Mouse (Mus musculus) lung, adult 2 months (tissue): ENCODE measurements around the gene E2f6. TPM values are rescaled to one million over a fixed set of nuclear protein-coding genes. Genes with fewer than 3 reads are reported as not detected.

Experiments
- DNase-seq: peaks from one replicate; pipeline ENCODE4 v3.0.0; 2022
- H3K4me1 ChIP-seq: fragments of 200-500 bp; 2 replicates; pipeline ENCODE4 v1.6.1; 2011; ENCODE audit warnings: low read length; ENCODE audit not compliant: control insufficient read depth, insufficient read depth
- H3K4me3 ChIP-seq: fragments of 200-500 bp; replicated peaks from 2 replicates; pipeline ENCODE3; 2011; ENCODE audit warnings: low read depth, mild to moderate bottlenecking, control low read depth, low read length; ENCODE audit errors: extremely low read depth
- CTCF ChIP-seq: fragments of 200-500 bp; IDR thresholded peaks from 2 replicates; pipeline ENCODE4 v1.5.1; 2011; ENCODE audit warnings: mild to moderate bottlenecking, low read length, control low read depth; ENCODE audit not compliant: insufficient read depth
- POLR2A ChIP-seq: fragments of 200-500 bp; IDR thresholded peaks from 2 replicates; pipeline ENCODE4 v1.6.1; 2011; ENCODE audit warnings: low read depth, mild to moderate bottlenecking, control low read depth, low read length, borderline replicate concordance; ENCODE audit errors: extremely low read depth
- WGBS: fragments of 180-500 bp; shearing (Covaris S2); methylation state at CpG from one replicate; pipeline ENCODE4 v1.1.7; 2018; 5-methylcytosine and 5-hydroxymethylcytosine counted together
- polyA plus RNA-seq: library from polyadenylated mRNA; depleted of rRNA; stranded (reverse); fragments of >200 nt; gene quantifications from 2 replicates; pipeline ENCODE4 v1.2.3, GENCODE M21; 2012

E2f6 gene
- polyA plus RNA-seq, 1 experiment, result 15.1 TPM

DNA sequence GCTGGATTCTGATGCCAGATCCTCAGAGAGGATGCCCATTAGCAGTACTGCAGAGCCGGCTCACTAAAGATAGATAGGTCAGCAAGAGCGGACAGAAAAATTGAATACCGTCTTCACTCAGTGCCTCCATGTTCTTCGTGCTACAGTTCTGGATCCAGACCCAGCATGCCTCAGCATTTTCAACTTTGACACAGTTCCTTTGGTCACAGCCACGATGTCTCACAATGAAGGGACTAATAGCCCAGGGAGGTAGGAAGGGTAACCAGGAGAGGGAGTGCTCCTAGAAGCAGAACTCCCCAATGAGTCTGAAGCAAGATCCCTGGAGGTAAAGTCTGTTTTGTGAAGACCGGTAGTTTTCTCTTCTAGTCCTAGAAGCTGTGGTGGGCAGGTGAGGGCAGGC lies 57.9 kb downstream of the E2f6 start:
- DNase-seq, result no peak
- H3K4me3 ChIP-seq, result no peak overlapping the region
- peaks cover 24% of the 10 kb centered on the region for H3K4me1 ChIP-seq
- WGBS, result 82% methylated on average over 6 of the region's 6 CpGs
- TF ChIP-seq CTCF (no peak), POLR2A (no peak)

DNA sequence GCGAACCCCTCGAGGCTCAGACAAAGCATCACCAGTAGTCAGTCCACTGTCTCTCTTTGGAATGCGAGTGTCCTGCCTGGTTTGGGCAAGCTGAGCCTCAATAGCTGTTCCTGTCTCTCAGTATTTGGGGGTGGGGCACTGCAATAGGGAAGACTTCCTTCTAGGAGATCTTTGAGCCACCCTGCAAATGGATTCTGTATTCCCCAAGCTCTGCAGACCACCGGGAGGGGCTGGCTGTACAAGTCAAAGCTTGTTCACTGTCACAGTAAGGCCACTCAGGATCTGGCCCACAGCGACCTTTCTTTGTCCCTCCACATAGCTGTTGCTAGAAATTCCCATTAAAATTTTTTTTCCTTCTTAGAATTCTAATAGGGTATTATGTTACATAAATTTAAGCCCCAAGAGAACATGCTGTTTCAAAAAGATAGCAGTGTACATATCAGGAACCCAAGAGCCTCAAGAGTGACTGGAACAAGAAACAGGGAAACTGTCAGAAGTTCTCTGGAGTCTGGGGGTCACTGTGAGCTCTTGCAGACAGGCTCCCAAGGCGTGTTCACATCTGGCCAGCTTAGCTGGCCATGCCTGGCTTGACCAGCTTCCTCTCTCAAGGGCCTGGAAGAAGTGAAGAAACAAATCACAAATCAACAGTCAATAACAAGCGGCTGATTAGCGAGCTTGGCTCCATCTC lies 58.5 kb downstream of the E2f6 start:
- WGBS, result 66% methylated on average over 8 of the region's 8 CpGs
- DNase-seq, result no peak
- no peak for TF ChIP-seq CTCF
- no peak for TF ChIP-seq POLR2A
- H3K4me3 ChIP-seq, result no peak overlapping the region
- peaks cover 30% of the 10 kb centered on the region for H3K4me1 ChIP-seq

DNA sequence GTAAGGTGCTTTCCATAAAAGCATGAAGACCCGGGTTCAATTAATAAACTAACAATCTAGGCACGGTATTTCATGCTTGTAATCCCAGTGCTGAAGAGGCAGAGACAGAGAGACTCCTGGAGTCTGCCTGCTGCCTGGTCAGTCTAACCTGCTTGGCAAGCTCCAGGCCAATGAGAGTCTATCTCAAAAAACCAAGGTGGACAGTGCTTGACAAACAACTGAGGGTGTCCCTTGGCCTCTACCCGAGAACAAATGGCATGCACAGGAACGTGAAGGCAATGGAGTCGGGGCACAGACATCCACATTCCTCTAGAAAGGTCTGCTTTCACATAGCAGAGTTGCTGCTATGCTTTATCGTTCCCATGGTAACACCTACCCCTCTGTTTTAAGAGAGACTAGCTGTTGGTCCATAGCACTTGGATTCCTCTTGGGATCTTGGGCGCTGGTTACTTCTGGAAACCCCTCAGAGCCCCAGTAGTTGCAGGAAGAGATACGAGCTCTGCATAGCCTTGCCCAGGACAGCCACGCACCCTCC lies 59.2 kb downstream of the E2f6 start:
- H3K4me1 ChIP-seq, result peaks cover 35% of the 10 kb centered on the region
- H3K4me3 ChIP-seq, result no peak overlapping the region
- WGBS, result 23% methylated on average over 9 of the region's 9 CpGs
- no peak for TF ChIP-seq CTCF
- TF ChIP-seq POLR2A, result no peak
- DNase-seq, result no peak

- DNase-seq, result peak; percentile 73
- WGBS, result 17% methylated on average over 8 of the region's 8 CpGs
- TF ChIP-seq CTCF, result no peak
- peak; percentile 11; the same call in 1 of the 2 replicates for TF ChIP-seq POLR2A
These were observed 59.8 kb downstream of the E2f6 start for GRCm38 (mm10) chr12:16870405-16871068.

GRCm38 (mm10) chr12:16872006-16872405 lies 61.2 kb downstream of the E2f6 start:
- WGBS, result 85% methylated on average over 1 of the region's 1 CpGs
- TF ChIP-seq CTCF, result no peak
- TF ChIP-seq POLR2A, result no peak
- Histone ChIP-seq H3K4me1 (peaks cover 43% of the 10 kb centered on the region), H3K4me3 (no peak overlapping the region)
- DNase-seq, result no peak

More at GRCm38 (mm10) chr12:16870405-16871068, 59.8 kb downstream of the E2f6 start:
- no peak overlapping the region for H3K4me3 ChIP-seq
- peaks cover 37% of the 10 kb centered on the region for H3K4me1 ChIP-seq

GRCm38 (mm10) chr12:16872926-16873464 lies 62.2 kb downstream of the E2f6 start:
- DNase-seq, result no peak
- 32% methylated on average over 7 of the region's 7 CpGs for WGBS
- H3K4me1 ChIP-seq, result peaks cover 49% of the 10 kb centered on the region

DNA sequence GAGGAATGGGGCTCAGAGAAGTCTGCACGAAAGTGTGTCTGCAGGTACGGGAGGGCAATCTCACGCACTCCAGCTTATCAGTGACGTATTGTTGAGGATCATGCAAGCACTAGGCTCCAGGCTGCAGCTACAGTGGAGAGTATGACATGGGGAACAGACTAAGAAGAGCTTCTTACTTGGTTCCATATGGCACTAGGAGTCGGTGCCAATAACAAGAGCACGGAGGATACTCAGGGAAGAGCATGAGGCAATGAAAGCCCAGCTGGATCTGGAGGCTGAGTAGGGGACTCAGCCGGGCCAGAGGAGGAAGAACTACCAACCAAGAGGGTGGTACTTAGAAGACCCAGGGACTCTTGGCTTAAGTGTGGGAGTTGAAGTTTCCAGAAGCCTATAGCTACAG lies 62.8 kb downstream of the E2f6 start:
- H3K4me3 ChIP-seq, result no peak overlapping the region
- DNase-seq, result no peak
- TF ChIP-seq POLR2A, result no peak
- TF ChIP-seq CTCF, result no peak
- H3K4me1 ChIP-seq, result peaks cover 52% of the 10 kb centered on the region
- WGBS, result 50% methylated on average over 7 of the region's 7 CpGs

More at GRCm38 (mm10) chr12:16872926-16873464, 62.2 kb downstream of the E2f6 start:
- no peak for TF ChIP-seq CTCF
- TF ChIP-seq POLR2A, result no peak
- no peak overlapping the region for H3K4me3 ChIP-seq

DNA sequence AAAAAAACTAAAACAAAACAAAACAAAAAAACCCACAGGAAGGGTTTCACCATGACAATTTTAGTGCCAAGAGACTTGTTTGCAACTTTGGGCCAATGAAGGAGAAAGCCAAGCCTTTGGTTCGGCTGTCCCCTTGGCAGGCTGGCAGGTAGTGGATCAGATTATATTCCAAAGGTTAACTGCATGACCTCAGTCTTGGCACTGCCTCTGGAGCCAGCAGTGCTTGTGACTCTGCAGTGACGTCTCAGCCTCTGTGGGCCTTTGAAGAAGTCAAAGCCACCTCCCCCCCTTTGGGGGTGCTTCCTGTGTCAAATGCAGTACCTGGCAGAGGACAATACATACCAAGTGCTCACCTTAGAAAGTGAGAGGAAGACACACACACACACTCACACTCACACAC lies 63.3 kb downstream of the E2f6 start:
- no peak for DNase-seq
- Histone ChIP-seq H3K4me1 (peaks cover 50% of the 10 kb centered on the region), H3K4me3 (no peak overlapping the region)
- WGBS, result 18% methylated on average over 2 of the region's 2 CpGs
- TF ChIP-seq POLR2A (no peak), CTCF (no peak)

- 14% methylated on average over 4 of the region's 4 CpGs for WGBS
- no peak overlapping the region for H3K4me3 ChIP-seq
- TF ChIP-seq CTCF, result no peak
- TF ChIP-seq POLR2A, result no peak
- H3K4me1 ChIP-seq, result peaks cover 45% of the 10 kb centered on the region
- no peak for DNase-seq
These were observed 64.5 kb downstream of the E2f6 start for GRCm38 (mm10) chr12:16875269-16875668.
